Mouse (Mus musculus) right cerebral cortex, postnatal 14 days (tissue): Measurements from ENCODE around the gene Rnasek.

Experiments used
- DNase-seq: peaks from one replicate; pipeline ENCODE4 v3.0.0; 2022

The Rnasek gene

GRCm38 (mm10) chr11:70239541-70240279 lies at the start of gene Rnasek, which contains the start of gene Gm21988:
Rnasek (minus strand) TSS chr11:70239842.
Gm21988 (minus strand) TSS chr11:70239830.
- peak; percentile 64 for DNase-seq

GRCm38 (mm10) chr11:70289236-70289635 lies 49.6 kb upstream of the Rnasek start:
- peak; percentile 48 for DNase-seq

DNA sequence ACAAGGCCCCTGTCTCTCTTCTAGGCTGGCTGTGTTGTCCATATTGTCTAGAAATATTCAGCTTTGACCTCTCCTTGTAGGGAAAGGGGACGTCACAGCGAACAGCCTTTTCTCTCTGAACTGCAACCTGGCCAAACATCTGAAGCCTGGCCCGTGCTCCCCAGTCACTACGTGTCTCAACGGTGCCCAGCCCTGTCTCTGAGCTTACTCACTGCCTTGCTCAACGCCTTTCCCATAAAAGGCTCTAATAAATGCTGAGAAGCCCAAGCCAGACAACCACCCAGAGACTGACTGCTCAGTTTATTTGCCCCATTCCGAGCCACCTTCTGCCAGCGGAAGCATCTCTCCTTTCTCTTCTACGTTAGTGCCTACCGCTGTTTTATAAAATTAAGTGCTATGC lies 48.5 kb upstream of the Rnasek start:
- no peak for DNase-seq

GRCm38 (mm10) chr11:70285686-70286085 lies 46.0 kb upstream of the Rnasek start:
- no peak for DNase-seq

DNA sequence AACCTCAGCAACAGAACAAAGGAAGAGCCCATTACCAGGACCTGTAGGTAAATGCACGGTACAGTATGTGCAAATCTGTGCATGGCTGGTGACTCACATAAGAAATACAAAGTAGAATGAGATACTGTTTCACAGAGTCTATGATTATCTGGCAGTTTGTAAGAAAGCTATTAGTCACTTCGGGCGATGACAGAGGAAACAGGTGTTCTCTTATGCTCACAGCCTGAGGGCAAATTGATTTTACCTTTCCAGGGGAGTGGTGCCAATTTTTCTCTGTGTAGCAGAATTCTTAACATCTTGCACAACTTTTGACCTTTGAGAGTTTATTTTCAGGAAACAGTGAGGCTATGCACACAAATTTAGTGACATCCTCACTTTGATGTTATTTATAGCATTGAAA lies 45.1 kb upstream of the Rnasek start:
- DNase-seq = no peak

DNA sequence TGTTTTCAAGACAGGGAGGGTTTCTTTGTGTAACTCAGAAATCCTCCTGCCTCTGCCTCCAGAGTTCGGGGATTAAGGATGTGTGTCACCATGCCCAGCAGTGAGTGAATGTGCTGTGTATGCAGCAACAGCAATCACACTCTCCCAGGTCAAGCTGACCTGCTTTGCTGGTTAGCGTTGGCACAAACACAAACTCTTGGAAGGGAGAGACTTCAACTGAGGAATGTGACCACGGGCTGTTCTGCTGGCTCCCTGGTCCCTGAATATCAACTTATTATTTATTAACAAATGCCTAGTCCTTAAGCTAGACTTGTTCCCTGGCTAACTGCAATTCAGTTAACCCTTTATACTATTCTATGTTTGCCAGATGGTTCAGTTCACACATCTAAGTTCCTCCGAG lies 44.0 kb upstream of the Rnasek start:
- no peak for DNase-seq

- DNase-seq = peak; percentile 40
Measured at GRCm38 (mm10) chr11:70280441-70280840, 40.8 kb upstream of the Rnasek start.

DNA sequence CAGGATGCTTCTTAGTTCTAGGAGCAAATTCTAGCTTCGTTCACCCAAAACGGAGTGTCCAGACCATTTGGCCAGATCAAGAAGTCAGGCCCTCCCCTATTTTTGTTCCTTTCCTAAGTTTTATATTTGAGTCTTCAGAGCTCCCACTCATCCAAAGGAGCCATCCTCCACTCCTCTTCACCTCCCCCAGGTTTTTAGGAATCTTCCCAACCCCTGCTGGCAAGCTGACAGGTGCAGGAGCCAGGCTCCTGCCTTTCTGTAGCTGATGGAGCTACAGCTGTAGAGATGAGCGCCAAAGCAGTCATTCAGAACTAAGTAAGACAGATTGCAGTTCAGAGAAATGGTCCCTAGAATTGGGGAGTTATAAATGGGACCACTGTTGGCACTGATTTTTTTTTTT lies 39.3 kb upstream of the Rnasek start:
- DNase-seq = no peak

DNA sequence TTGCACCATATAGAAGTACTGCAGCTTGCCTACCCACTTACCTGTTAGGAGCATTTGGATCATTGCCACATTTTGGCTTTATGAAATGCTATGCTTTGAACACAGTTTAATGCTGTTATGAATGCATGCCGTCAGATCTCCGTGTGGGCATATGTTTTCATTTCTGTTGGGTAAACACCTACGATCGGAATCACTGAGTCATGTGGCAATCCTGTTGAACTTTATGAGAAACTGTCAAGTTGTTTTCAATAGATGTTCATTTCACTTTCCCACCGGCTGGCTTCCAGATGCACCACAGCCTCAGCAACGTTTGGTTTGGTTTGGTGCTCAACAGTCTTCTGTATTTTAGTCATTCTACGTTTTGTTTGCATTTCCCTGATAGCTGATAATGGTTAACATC lies 32.0 kb upstream of the Rnasek start:
- DNase-seq = no peak

- no peak for DNase-seq
Measured at GRCm38 (mm10) chr11:70266405-70266804, 26.8 kb upstream of the Rnasek start.

GRCm38 (mm10) chr11:70265819-70266218 lies 26.2 kb upstream of the Rnasek start:
- DNase-seq = no peak

- no peak for DNase-seq
Measured at GRCm38 (mm10) chr11:70265252-70265651, 25.6 kb upstream of the Rnasek start.

- DNase-seq = no peak
Measured at GRCm38 (mm10) chr11:70259035-70259434, 19.4 kb upstream of the Rnasek start.

GRCm38 (mm10) chr11:70254931-70255531 lies 15.4 kb upstream of the Rnasek start, which contains the start of gene Alox12:
Alox12 (minus strand) TSS chr11:70255353.
- no peak for DNase-seq

DNA sequence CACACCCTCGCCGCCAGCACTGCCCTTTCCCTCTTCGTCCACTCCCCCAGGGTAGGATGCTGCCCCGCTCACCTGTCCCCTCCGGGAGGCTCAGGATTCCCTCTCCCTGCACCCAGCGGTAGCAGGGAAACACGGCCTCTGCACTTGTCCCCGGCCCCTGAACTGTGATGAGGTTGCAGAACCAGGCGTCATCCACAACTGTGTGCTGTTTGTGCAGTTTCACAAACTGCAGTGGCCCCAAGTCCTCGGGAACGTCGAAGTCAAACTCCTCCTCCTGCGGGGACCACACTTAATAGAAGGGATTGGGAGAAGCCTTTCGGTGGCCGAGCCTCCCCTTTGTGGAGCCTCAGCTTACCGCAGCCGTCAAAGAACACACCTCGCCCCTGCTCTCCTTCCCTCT lies 14.7 kb upstream of the Rnasek start:
- no peak for DNase-seq

GRCm38 (mm10) chr11:70251853-70252252 lies 12.2 kb upstream of the Rnasek start:
- DNase-seq = no peak

DNA sequence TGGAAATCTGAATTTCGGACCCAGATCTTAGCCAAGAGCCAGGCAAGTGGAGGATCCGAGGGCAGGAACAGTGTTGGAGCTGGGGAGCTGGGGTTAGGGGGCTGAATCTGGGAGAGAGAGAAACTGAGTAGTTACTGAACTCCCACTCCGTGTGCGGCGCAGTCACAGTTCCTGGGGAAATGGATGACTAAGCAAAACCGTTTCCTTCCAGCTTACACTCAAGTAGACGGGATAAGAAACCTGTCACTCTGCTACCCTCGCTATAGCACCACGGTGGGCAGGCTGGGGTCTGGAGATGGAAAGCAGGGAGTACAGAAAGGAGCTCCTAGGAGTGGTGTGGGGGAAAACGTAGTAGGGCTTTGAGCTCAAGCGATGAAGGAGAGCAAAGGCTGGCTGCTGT lies 10.5 kb upstream of the Rnasek start:
- DNase-seq = no peak

- DNase-seq = no peak
Measured at GRCm38 (mm10) chr11:70247136-70247845, 7.6 kb upstream of the Rnasek start.

DNA sequence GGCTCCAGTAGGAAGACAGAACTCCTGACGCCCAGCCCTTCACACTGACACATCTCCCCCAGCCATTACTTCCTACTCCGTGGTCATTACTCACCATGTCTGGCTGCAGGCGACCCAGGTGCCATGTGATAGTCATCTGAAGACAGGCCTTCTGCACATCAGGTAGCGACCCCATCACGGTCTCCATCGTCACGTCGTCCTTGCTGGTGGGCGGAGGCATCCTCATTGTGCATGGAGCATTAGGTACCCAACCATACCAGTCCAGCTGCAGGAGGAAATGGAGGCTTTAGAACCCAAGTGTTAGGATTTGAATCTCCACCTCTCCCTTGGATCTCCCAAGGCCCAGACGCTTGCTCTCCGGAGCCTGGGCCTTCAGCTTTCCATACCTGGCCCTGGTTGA lies 2.9 kb upstream of the Rnasek start:
- no peak for DNase-seq

DNA sequence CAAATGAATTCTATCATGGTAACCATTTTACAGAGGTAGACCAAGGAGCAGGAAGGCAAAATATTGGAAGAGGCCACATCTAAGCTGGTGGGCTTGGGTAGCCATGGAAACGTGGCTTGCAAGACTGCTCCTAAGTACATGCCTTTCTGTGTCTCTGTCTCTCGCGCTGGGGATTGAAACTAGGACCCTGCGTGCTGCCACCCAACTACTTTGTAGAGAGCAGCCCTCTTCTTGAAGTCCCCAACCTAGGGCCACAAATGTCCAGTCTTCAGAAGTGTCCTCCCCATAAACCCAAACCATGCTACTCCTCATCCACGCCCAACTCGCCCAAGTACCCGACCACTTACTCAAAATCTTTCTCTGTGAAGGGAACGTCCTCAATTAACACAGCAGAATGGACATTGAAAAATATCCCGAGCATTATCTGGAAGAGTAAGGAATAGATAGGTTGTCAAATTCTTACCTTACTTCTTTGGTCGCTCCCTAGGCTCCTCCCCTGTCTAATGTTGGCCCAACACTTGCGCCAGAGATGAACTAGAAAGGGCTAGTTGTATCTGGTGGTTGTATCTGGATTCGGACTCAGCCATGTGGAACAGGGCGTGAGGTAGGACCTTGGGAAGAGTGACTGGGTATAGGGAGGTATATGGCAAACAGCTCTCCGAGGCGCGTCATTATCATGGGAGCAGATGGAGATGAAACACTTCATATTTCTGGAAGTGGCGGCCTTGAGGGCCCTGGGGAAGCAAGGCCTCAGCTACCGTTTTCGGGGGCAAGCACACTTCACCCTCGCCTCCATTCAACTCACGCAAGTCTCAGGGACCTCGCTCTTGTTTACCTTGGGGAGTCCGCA lies 826 bp downstream of the Rnasek start:
- no peak for DNase-seq

DNA sequence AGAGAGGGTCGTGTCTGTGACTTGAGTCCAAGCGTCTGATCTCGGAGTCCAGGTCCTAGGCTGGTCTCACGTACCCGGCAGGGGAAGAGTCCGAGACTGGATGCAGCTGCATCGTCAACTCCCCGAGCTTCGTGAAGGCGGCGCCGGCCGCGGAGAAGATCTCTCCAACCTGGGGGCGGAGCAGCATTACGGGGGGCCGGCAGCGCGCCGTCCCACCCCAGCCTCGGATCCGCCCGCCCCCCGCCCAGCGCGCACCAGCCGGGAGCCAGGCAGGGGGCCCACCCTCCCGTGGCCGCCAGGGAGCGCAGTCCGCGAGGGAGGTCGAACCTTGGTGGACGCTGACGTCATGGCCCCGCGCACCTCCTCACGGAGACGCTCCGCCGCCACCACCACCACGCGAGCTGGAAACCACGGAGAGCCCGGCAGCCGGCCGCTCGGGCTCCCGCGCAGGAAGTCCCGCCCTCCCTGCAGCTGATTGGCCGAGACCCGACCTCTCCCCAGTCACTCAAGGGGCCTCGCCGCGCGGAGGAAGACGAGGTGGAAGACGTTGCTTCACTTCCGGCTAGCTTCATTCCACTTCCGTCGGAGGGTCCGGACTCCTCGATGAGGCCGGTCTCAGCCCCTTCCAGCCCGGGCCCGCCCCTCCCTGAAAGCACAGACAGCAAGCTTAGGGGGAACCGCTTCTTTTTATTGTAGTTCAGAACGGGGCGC lies 2.0 kb downstream of the Rnasek start, which contains the start of gene 0610010K14Rik:
TSS of gene 0610010K14Rik (minus strand) at position 458 of the 711 bp plus-strand sequence.
- peak; percentile 99 for DNase-seq

GRCm38 (mm10) chr11:70236717-70237116 lies 2.9 kb downstream of the Rnasek start:
- DNase-seq = no peak
